Mouse (Mus musculus) cerebellum, adult 11 months (tissue): ENCODE data around the gene Nmur1.
"Not testable (repeated sequence)": the region's sequence is repeated elsewhere in the genome, so short reads cannot be mapped to it uniquely, and the experiment has no call there.

ENCODE experiments used
- DNase-seq: peaks from one replicate; pipeline ENCODE4 v3.0.0; 2022

Gene Nmur1

DNA sequence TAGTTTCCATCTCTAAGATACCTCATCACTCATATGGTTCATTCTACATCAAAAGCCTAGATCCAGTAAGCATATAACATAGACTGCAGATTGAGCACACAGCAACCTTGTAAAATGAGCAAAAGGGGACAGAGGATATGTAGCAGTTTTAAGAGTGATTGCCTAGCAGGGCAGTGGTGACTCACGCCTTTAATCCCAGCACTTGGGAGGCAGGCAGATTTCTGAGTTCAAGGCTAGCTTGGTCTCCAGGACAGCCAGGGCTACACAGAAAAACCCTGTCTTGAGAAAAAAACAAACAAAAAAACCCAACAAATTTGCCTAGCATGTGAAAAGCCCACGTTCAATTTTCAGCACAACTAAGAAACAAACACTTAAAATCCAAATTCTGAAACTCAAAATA is 71.8 kb downstream of the Nmur1 start:
- DNase-seq: no peak

DNA sequence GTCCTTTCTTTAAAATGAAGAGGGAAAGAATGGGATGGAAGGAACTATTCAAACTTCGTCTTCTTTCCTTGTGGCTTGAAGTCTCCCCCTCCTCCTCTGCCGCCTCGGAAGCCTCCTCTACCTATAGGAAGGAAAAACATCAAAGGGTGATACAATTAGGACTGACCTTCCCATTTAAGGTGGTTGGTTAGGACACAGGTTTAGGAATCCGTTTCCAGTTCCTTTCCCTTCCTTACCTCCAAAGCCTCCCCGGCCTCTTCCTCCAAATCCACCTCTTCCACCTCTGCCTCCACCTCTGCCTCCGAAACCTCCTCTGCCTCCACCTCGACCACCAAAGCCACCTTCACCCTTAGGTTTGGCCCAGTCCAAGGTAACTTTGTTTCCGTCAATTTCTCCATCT is 75.5 kb downstream of the Nmur1 start:
- DNase-seq: no peak

DNA sequence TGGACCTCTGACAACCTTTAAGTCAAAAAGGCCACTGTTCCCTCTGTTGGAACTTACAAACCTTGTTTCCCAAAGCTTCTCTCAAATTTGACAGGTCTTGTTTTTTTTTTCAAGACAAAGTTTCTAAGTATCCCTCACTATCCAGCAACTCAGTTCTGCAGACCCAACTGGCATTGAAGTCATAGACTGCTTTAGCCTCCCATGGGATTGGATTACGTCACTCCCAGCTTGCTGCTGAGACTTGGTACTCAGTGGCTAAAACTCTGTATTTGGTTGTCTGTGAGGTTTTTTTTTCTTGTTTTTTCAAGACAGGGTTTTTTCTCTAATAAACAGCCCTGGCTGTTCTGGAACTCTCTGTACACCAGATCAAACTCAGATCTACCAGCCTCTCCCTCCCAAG is 76.3 kb downstream of the Nmur1 start:
- no peak for DNase-seq

DNA sequence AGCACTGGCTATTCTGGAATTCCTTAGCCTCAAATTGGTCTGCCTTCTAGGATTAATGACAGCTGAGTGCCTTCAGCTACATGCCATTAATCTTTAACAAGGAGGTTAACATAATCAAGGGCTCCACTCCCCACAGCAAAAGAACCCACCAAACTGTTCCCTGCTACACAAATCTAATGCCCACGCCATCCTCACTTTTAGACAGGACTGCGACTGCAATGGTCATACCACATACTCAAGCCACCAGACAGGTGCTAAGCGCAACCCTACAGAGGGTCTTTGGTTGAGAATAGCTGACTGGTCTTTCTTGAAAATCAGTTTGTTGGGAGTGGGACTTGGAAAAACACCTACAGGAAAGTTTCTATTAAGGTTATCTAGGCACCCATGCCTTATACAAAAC is 76.8 kb downstream of the Nmur1 start:
- DNase-seq: no peak

DNA sequence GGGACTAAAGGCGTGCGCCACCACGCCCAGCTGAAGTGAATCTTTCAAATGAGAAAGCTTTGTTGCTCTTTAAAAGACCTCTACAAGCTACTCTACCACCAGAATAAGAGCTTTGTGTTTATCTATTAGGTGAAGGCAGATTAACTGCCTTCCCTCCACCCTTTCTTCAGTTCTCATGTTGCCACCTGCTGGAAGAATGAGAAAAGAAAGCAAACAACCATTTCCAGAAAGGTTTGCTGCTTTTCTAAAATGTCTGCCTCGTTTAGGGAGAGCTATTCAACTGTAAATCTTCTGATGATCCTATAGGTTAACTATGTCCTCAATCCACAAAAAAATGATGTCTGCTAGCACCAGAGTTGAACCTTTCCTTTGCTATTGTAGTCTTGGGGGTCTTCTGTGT is 77.2 kb downstream of the Nmur1 start:
- DNase-seq: no peak

DNA sequence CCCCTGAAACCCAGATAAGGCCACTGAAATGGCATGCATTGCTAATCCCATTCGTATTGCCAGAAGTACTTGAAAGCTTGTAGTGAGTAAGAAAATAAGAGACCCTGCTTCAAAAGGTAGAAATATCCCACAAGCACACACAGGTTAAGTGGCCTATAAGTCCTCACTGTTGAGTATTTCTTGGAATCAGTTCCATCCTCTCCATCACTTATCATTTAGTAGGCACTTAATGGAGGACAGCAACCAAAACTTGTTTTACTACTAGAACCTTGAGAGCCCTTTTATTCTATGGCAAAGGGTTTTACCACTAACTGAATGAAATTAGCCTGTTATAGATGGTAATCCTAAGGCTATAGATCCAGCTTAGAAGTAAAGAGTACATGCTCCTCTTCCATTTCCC is 77.9 kb downstream of the Nmur1 start:
- no peak for DNase-seq

DNA sequence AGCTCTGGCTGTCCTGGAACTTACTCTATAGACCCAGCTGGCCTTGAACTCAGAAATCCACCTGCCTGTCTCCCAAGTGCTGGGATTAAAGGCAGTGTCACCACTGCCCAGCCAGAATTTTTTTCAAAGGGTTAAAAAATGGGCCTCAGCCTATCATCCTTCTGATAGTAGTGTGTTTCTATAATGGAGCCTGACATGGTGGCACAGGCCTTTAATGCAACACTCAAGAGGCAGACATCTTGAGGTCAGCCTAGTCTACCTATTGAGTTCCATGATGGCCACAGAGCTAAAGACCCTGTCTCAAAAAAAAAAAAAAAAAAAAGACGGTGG is 78.3 kb downstream of the Nmur1 start:
- no peak for DNase-seq

DNA sequence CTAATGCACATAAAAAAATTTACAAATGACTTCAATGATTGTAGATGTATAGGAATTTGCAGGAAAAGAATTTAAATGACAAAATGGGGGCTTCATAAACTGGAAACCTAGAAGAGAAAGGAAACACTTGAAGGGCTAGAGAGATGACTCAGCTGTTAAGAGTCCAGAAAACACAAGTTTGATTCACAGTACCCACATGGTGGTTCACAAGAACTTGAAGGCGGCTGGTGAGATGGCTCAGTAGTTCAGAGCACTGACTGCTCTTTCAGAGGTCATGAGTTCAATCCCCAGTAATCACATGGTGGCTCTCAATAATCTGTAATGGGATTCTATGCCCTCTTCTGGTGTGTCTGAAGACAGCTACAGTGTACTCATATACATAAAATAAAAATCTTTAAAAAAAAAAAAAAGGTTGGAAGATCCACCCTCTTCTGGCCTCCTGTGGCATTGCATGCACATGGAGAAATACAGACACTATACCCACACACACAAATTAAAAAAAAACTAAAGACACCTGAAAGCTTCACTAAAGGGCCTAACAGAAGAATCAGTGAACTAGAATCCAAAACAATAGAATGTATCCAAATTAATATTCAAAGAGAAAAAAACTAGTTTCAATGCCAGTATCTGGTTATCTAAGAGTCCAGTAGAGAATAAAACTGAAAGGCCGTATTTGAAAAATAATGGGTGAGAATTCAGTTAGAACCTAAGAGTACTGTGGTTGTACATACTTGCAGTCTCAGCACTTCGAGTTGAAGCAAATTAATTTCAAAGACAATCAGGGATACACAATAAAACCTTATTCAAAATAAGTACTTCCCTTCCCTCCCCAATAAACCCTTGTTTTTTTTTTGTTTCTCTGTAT is 78.9 kb downstream of the Nmur1 start:
- no peak for DNase-seq

DNA sequence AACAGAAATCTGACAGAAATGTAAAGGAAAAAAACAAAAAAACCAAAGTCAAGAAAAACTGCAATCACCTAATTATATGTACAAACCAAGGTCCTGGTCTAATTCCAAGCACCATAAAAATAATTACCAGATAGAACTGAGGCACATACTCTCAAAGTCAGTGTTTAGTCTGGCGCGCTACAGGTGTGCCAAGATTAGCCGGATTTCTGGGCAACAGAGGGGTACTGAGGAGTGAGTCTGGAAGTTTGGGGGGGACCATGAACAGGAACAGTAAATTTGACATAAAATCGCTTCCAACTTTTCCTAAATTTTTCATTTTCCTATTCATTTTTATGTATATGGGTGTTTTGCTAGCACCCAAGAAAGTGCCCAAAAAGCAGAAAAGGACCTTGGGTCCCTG is 80.1 kb downstream of the Nmur1 start:
- no peak for DNase-seq

DNA sequence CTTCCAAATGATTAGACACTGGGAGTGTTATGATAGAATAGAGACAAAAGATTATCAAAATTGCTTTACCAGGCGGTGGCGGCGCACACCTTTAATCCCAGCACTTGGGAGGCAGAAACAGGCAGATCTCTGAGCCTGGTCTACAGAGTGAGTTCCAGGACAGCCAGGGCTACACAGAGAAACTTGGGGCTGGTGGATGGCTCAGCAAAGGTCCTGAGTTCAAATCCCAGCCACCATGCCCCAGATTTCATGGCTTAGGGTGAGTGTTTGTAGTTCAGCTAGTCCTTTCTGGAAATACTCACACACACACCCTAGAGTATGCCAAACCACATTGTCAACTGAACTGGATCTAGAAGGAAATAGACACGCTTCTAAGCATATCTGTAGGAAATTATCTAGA is 81.0 kb downstream of the Nmur1 start:
- DNase-seq: no peak

DNA sequence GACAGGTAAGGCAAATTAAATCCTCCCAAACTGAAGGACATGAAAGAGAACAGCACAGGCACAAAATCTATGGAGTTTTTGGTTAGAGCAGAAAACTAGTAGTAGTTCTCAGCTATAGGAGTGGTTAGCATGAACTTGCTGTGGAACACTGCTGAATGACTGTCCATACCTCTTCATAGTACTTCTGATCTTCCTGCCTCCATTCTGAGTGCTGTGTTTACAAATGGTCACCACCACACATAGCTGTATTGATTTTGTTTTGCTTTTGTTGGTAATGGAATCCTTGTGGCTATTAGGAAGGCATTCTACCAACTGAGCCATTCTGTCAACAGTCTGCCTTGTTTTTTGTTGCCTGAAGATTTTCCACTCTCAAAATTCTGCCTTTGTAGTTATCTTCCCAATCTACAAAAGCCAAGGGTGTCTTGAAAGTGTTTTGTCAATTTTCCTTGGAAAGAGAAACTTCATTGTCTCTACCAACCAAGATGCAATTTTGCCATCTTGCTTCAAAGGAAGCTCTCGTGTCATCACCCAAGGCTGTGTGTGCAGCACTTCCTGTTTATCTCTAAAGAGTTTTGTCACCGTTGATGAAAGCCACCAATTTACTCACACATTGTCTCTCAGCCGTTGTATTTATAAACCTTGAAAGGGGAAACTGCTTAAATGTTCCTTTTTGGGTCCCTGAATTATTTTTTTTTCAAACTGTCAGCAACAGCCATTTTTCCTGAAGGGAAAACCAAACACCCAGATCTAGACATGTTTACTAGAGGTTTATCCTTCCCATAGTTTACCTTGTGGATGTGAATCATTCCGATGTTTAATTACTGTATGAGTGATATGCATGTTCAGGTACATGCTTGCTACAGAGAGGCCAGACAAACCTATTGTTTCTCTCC is 81.8 kb downstream of the Nmur1 start:
- DNase-seq: no peak

DNA sequence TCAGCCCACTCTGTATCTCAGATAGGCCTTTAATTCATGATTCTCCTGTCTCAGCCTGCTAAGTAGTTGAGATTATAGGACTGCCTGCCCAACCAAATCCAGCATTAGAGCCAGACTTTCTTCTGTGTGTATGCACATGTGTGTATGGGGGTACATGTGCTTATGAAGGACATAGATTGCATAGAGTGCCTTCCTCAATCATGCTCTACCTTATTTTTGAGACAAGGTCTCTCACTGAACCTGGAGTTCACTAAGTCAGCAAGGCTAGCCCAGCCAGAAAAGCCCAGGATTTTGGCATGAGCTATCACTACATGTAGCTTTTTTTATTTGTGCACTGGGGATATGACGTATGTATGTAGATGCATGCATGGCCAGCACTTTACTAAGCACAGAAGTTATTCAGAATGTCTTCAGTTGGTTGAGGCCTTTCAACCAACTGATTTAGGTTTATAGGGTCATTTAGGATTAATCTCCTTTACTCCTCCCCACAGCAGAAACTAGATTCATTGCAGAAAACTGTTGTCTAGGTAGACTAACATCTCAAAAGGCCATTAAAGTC is 82.9 kb downstream of the Nmur1 start:
- no peak for DNase-seq

DNA sequence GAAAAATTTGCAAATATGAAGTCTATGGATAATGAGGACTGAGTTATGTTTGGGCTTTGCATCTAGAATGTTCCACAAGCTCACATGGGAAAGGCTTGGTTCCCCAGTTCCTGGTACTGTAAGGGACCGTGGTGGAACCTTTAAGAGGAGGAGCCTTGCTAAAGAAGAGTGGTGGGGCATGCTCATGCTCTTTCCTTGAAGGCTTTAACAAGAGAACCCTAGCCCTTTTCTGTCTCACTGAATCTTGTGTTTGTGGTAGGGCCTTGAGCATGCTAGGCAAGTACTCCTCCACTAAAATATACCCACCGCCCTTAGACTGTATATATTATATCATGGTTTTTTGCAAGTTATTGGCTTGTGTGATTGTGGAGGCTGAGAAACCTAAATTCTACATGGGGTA is 83.7 kb downstream of the Nmur1 start:
- no peak for DNase-seq

DNA sequence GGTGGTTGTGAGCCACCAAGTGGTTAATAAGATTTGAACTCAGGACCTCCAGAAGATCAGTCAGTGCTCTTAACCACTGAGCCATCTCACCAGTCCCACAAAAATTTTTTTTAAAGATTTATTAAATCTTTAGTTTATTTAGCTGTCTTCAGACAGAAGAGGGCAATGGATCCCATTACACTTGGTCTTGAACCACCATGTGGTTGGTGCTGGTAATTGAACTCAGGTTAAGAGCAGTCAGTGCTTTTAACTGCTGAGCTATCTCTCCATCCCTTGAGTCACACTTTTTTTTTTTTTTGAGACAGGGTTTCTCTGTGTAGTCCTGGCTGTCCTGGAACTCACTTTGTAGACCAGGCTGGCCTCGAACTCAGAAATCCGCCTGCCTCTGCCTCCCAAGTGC is 84.9 kb downstream of the Nmur1 start:
- not testable (repeated sequence) for DNase-seq

DNA sequence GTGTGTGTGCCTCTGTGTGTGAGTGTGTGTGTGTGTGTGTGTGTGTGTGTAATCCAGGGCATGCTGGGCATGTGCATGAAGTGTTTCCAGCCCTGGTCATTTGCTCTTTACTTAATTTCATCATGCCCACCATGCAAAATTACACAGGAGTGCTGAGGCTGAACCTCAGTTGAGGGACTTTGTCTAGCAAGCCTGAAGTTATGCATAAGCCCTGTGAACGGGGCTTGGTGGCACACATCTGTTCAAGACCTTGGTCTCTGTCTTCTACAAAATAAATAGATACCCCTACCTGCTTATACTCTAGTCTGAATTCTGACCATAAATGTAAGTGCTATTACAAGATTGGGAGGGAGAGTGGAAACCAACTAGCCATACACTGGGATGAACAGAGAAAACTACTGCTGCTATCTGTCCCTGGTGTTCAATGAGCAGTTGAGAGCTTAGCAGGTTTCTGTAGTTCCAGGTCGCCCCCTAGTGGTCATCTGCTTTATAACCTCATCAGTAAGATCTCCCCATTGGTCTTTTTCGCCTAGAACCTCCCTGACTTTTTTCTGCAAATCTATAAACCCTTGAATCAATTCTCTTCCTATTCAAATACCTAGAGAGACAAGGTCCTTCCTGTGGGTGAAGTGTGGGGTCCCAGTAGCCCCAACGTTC is 86.7 kb downstream of the Nmur1 start:
- peak; percentile 81 for DNase-seq

DNA sequence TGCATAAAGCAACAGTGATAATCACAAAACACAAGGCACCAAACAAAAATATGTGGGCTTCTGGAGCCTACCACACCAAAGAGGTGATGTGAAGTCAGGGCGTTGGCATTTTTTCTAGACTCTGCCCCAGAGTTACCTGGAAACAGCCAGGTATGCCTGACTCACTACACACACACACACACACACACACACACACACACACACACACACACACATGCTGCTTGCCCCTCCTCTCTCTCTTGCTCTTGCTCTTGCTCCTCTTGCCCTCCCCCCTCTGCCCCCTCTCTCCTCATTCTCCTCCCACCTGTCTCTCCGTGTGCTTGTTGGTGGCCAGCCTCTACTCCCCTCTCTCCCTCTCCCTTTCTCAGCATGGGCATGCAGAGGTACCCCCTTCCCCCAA is 89.7 kb downstream of the Nmur1 start:
- DNase-seq: no peak
